Mouse (Mus musculus) layer of hippocampus, adult 2 months (tissue): ENCODE data around the gene Psmd7. TPM values are rescaled to one million over a fixed set of nuclear protein-coding genes. Genes with fewer than 3 reads are reported as not detected.
A peak's percentile ranks its signal among the peaks of the same experiment; 100 is the strongest.
"Not testable (repeated sequence)": the region's sequence is repeated elsewhere in the genome, so short reads cannot be mapped to it uniquely, and the experiment has no call there.

Experiments
- DNase-seq, 2 experiments: peaks; one replicate each; pipeline ENCODE4 v3.0.0; 2022; ENCODE audit warnings: low spot score in 2 of 2
- H3K27ac ChIP-seq: fragments of 200-600 bp; 2 replicates; pipeline ENCODE4 v1.8.1; 2022
- H3K4me3 ChIP-seq: fragments of 200-600 bp; 2 replicates; pipeline ENCODE4 v1.8.1; 2022; ENCODE audit warnings: mild to moderate bottlenecking
- CTCF ChIP-seq: fragments of 200-600 bp; conservative IDR thresholded peaks from 2 replicates; pipeline ENCODE4 v1.8.1; 2022; ENCODE audit warnings: antibody characterized with exemption, mild to moderate bottlenecking, moderate library complexity
- long read RNA-seq, 2 experiments: library from polyadenylated mRNA; stranded (forward); transcript quantifications; one replicate each; pipeline ENCODE4 v2.0.0; 2021; ENCODE audit warnings: borderline mapping rate in 2 of 2
- total RNA-seq, 2 experiments: library from RNA; stranded (reverse); gene quantifications; 2 replicates each; pipeline ENCODE4 v1.2.3; 2021

The Psmd7 gene
- total RNA-seq: 100 to 1,000 TPM; 103 to 107 TPM
- long read RNA-seq, experiment 1, transcript Psmd7-201 (7 exons, 1,581 nt): major isoform, 145 of 159 reads
- long read RNA-seq, experiment 1, partial matches to known transcripts: 7 of 159 reads
- long read RNA-seq, experiment 1, other reads (novel, unspliced or antisense): 7 of 159 reads
- long read RNA-seq, experiment 2, transcript Psmd7-201 (7 exons, 1,581 nt): major isoform, 189 of 206 reads
- long read RNA-seq, experiment 2, partial matches to known transcripts: 4 of 206 reads
- long read RNA-seq, experiment 2, other reads (novel, unspliced or antisense): 12 of 206 reads

- peak within 1 kb of the TSS; percentile 96 for H3K27ac ChIP-seq
- TF ChIP-seq CTCF: peak; percentile 74
- DNase-seq: peak; percentile 94 to 96
- peak within 1 kb of the TSS; percentile 86 for H3K4me3 ChIP-seq
These were observed at the start of gene Psmd7 for GRCm38 (mm10) chr8:107587995-107588780. Gene Psmd7 (minus strand): TSS chr8:107588464.

GRCm38 (mm10) chr8:107633734-107634133, 45.5 kb upstream of the Psmd7 start:
- no peak overlapping the region for H3K27ac ChIP-seq
- no peak for TF ChIP-seq CTCF
- DNase-seq: no peak
- no peak overlapping the region for H3K4me3 ChIP-seq

GRCm38 (mm10) chr8:107629701-107630100, 41.4 kb upstream of the Psmd7 start:
- no peak overlapping the region for H3K4me3 ChIP-seq
- no peak for TF ChIP-seq CTCF

GRCm38 (mm10) chr8:107628501-107629149, 40.4 kb upstream of the Psmd7 start:
- Histone ChIP-seq H3K4me3 (no peak overlapping the region), H3K27ac (no peak overlapping the region)
- TF ChIP-seq CTCF: no peak
- DNase-seq: no peak

More at GRCm38 (mm10) chr8:107629701-107630100, 41.4 kb upstream of the Psmd7 start:
- no peak for DNase-seq
- no peak overlapping the region for H3K27ac ChIP-seq

- Histone ChIP-seq H3K4me3 (no peak overlapping the region), H3K27ac (no peak overlapping the region)
- TF ChIP-seq CTCF: no peak
- no peak for DNase-seq
These were observed 39.6 kb upstream of the Psmd7 start for GRCm38 (mm10) chr8:107627881-107628280.

- H3K4me3 ChIP-seq, DNase-seq, H3K27ac ChIP-seq: not testable (repeated sequence)
These were observed 36.0 kb upstream of the Psmd7 start for GRCm38 (mm10) chr8:107624301-107624700.

GRCm38 (mm10) chr8:107621930-107622623, 33.8 kb upstream of the Psmd7 start:
- no peak for DNase-seq
- TF ChIP-seq CTCF: no peak

GRCm38 (mm10) chr8:107621136-107621535, 32.9 kb upstream of the Psmd7 start:
- no peak for TF ChIP-seq CTCF
- Histone ChIP-seq H3K27ac (no peak overlapping the region), H3K4me3 (no peak overlapping the region)
- DNase-seq: no peak

More at GRCm38 (mm10) chr8:107621930-107622623, 33.8 kb upstream of the Psmd7 start:
- no peak overlapping the region for H3K4me3 ChIP-seq
- H3K27ac ChIP-seq: no peak overlapping the region

- H3K4me3 ChIP-seq: no peak overlapping the region
These were observed 30.2 kb upstream of the Psmd7 start for GRCm38 (mm10) chr8:107618499-107618898.

GRCm38 (mm10) chr8:107613411-107613810, 25.1 kb upstream of the Psmd7 start:
- TF ChIP-seq CTCF: no peak

More at GRCm38 (mm10) chr8:107618499-107618898, 30.2 kb upstream of the Psmd7 start:
- no peak for TF ChIP-seq CTCF
- H3K27ac ChIP-seq: no peak overlapping the region
- DNase-seq: no peak

GRCm38 (mm10) chr8:107610845-107611244, 22.6 kb upstream of the Psmd7 start:
- Histone ChIP-seq H3K4me3 (no peak overlapping the region), H3K27ac (no peak overlapping the region)
- DNase-seq: no peak
- TF ChIP-seq CTCF: no peak

More at GRCm38 (mm10) chr8:107613411-107613810, 25.1 kb upstream of the Psmd7 start:
- DNase-seq: no peak
- Histone ChIP-seq H3K4me3 (no peak overlapping the region), H3K27ac (no peak overlapping the region)

- no peak for DNase-seq
- TF ChIP-seq CTCF: no peak
- no peak overlapping the region for H3K4me3 ChIP-seq
- no peak overlapping the region for H3K27ac ChIP-seq
These were observed 20.5 kb upstream of the Psmd7 start for GRCm38 (mm10) chr8:107608751-107609150.
